Comparison of ENCODE assay signal across 8 mouse cellular contexts in the genomic region with DNA sequence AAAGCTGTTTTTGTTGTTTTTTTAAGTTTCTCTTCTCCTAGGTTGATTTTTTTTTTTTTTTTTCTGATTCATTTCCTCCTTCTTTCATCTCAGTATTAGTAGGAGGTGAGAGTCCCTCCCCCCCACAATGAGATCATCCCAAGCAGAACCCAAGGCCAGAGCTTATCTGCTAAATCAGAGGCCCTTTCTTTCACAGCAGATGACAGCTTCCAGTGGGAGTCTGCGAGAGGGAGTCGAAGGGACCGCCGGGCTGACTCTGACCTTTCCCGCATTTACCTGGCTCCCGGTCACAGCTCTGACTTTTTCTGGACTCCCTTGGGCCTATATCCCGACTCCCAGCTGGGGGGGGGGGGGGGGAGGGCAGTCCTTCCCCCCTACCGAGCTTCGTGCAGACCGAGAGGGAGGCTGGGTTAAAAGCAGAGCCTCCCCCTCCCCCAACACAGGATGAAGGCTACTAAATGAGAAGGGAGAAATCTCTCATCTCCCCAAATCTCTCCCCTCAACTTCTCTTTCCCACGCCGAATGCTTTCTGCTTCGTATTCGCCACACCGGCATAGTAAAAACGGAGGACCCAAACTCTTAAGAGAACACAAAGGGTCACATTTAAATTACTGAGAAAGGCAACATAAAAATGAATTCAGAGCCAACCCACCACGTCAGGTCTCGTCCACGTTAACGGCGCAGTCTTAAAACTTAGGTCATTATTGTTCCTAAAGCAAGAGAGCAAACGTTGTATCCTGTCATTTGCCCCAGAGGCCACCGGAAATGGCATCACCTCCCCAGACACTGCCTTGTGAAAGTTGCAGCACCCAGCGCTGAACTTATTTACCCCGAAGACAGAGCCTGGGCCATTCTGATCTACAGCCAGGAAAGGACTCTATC.
DNase-seq lines count a peak whose midpoint lies in the region; ATAC-seq and TF ChIP-seq lines count a peak whose summit lies in the region.

No protein-coding gene starts in this region.

- H3K4me1 ChIP-seq in kidney, embryonic 14.5 days (ENCODE audit: control insufficient read depth, insufficient read depth, low read length): peaks cover 26% of the 10 kb centered on the region
- H3K4me1 ChIP-seq in forebrain, embryonic 13.5 days: peaks cover 11% of the 10 kb centered on the region
- peaks cover 17% of the 10 kb centered on the region for H3K4me1 ChIP-seq in lung, embryonic 16.5 days (replicated peaks; ENCODE audit: control insufficient read depth, insufficient read depth, low read length)
- H3K4me1 ChIP-seq in small intestine, adult 2 months (ENCODE audit: control insufficient read depth, insufficient read depth, insufficient read length, low read length): peaks cover 11% of the 10 kb centered on the region; the same call in 1 of the 2 replicates

- 6% methylated on average over 25 of the region's 25 CpGs for WGBS in kidney, embryonic 14.5 days
- WGBS in forebrain, embryonic 13.5 days: 16% methylated on average over 23 of the region's 25 CpGs
- 21% methylated on average over 22 of the region's 25 CpGs for WGBS in lung, embryonic 16.5 days
- WGBS in small intestine, adult 2 months: 50% methylated on average over 25 of the region's 25 CpGs

- H3K9me3 ChIP-seq in kidney, embryonic 14.5 days (ENCODE audit: control insufficient read depth, low read length): no peaks in the 10 kb centered on the region
- H3K9me3 ChIP-seq in forebrain, embryonic 13.5 days (replicated peaks): no peaks in the 10 kb centered on the region
- no peaks in the 10 kb centered on the region for H3K9me3 ChIP-seq in lung, embryonic 16.5 days (ENCODE audit: control insufficient read depth, low read length)

- H3K9ac ChIP-seq in kidney, embryonic 14.5 days (ENCODE audit: low read depth, low read length): 0 out of 2 replicates have a peak overlapping the region, but pooled peaks have one; percentile 2
- H3K9ac ChIP-seq in forebrain, embryonic 13.5 days: 0 out of 2 replicates have a peak overlapping the region, but pooled peaks have one; percentile 21
- H3K9ac ChIP-seq in lung, embryonic 16.5 days (ENCODE audit: low read length): peak overlapping the region; percentile 33

- no peaks in the 10 kb centered on the region for H3K36me3 ChIP-seq in kidney, embryonic 14.5 days (ENCODE audit: control insufficient read depth, insufficient read depth, low read length)
- no peaks in the 10 kb centered on the region for H3K36me3 ChIP-seq in forebrain, embryonic 13.5 days (ENCODE audit: poor library complexity, severe bottlenecking)
- H3K36me3 ChIP-seq in lung, embryonic 16.5 days (ENCODE audit: control insufficient read depth, insufficient read depth, low read length): no peaks in the 10 kb centered on the region
- H3K36me3 ChIP-seq in small intestine, adult 2 months (ENCODE audit: control insufficient read depth, insufficient read depth, low read length): no peaks in the 10 kb centered on the region

- H3K4me2 ChIP-seq in kidney, embryonic 14.5 days (replicated peaks; ENCODE audit: low read depth, low read length): peak overlapping the region; percentile 42
- peak overlapping the region; percentile 52 for H3K4me2 ChIP-seq in forebrain, embryonic 13.5 days
- H3K4me2 ChIP-seq in lung, embryonic 16.5 days (ENCODE audit: low read depth, low read length): peak overlapping the region; percentile 48

- TF ChIP-seq POLR2A in small intestine, adult 2 months (IDR thresholded peaks at IDR 0.05; ENCODE audit: low read depth, low read length): no peak

- H3K27me3 ChIP-seq in kidney, embryonic 14.5 days (ENCODE audit: control insufficient read depth, insufficient read depth, low read length): no peaks in the 10 kb centered on the region
- H3K27me3 ChIP-seq in forebrain, embryonic 13.5 days: peaks cover 8% of the 10 kb centered on the region; the same call in 1 of the 2 replicates
- no peaks in the 10 kb centered on the region for H3K27me3 ChIP-seq in lung, embryonic 16.5 days (ENCODE audit: control insufficient read depth, insufficient read depth, low read depth, low read length)
- H3K27me3 ChIP-seq in small intestine, adult 2 months (ENCODE audit: control insufficient read depth, insufficient read depth, low read length): no peaks in the 10 kb centered on the region

- ATAC-seq in kidney, embryonic 14.5 days (ENCODE audit: low FRiP score, low TSS enrichment): peak; percentile 61
- no peak for ATAC-seq in forebrain, embryonic 13.5 days
- peak; percentile 77 for ATAC-seq in inflammation-experienced regulatory T-cells, adult 6 months
- ATAC-seq in lung, embryonic 16.5 days (ENCODE audit: low read depth): peak; percentile 32; the same call in 1 of the 2 replicates

- H3K27ac ChIP-seq in kidney, embryonic 14.5 days (ENCODE audit: low read depth, low read length): peak overlapping the region; percentile 48; the same call in 1 of the 2 replicates
- H3K27ac ChIP-seq in forebrain, embryonic 13.5 days: no peak overlapping the region
- no peak overlapping the region for H3K27ac ChIP-seq in lung, embryonic 16.5 days (ENCODE audit: low read length)
- H3K27ac ChIP-seq in small intestine, adult 2 months (ENCODE audit: insufficient read depth, low read depth, low read length): peak overlapping the region; percentile 75

- DNase-seq in kidney, adult 11 months: no peak
- DNase-seq in frontal cortex, postnatal 25 days (ENCODE audit: low spot score in 2 of 2): no peak
- no peak for DNase-seq in cerebellum, postnatal 10 days

- no peak for TF ChIP-seq CTCF in small intestine, adult 2 months (IDR thresholded peaks at IDR 0.05; ENCODE audit: extremely low read depth, insufficient read length, insufficient replicate concordance, low read depth, low read length)

- H3K4me3 ChIP-seq in kidney, embryonic 14.5 days (ENCODE audit: low read length): peak overlapping the region; percentile 3; the same call in 1 of the 2 replicates
- H3K4me3 ChIP-seq in forebrain, embryonic 13.5 days: 0 out of 2 replicates have a peak overlapping the region, but pooled peaks have one; percentile 9
- peak overlapping the region; percentile 20 for H3K4me3 ChIP-seq in lung, embryonic 16.5 days (ENCODE audit: low read length)
- peak overlapping the region; percentile 39 for H3K4me3 ChIP-seq in small intestine, adult 2 months (ENCODE audit: low read depth, low read length)

Comparison
In these comparisons a context has a peak if more than half of its experiments do, and no peak if none do; other contexts are left out.
1. H3K27ac ChIP-seq: peak in kidney, embryonic 14.5 days (single experiment) and small intestine, adult 2 months (single experiment); none in forebrain, embryonic 13.5 days (single experiment) and lung, embryonic 16.5 days (single experiment).
2. Peak in every context shown above with its lines, with median percentiles within 50 percentile points of each other: H3K4me2 ChIP-seq, H3K4me3 ChIP-seq and H3K9ac ChIP-seq.